Mouse (Mus musculus): ENCODE results near the gene Aprt. TPM values are rescaled to one million over a fixed set of nuclear protein-coding genes. Genes with fewer than 3 reads are reported as not detected.

Aprt gene
- total RNA-seq (2021) = 10 to 100 TPM; 72.4 to 87.2 TPM
- long read RNA-seq, experiment 1, transcript Aprt-201 (5 exons, 849 nt) = major isoform, 51 of 63 reads
- long read RNA-seq, experiment 1, partial matches to known transcripts = 3 of 63 reads
- long read RNA-seq, experiment 1, other reads (novel, unspliced or antisense) = 8 of 63 reads
- long read RNA-seq, experiment 2, transcript Aprt-201 (5 exons, 849 nt) = major isoform, 29 of 35 reads
- long read RNA-seq, experiment 2, partial matches to known transcripts = 1 of 35 reads
- long read RNA-seq, experiment 2, other reads (novel, unspliced or antisense) = 2 of 35 reads

DNA sequence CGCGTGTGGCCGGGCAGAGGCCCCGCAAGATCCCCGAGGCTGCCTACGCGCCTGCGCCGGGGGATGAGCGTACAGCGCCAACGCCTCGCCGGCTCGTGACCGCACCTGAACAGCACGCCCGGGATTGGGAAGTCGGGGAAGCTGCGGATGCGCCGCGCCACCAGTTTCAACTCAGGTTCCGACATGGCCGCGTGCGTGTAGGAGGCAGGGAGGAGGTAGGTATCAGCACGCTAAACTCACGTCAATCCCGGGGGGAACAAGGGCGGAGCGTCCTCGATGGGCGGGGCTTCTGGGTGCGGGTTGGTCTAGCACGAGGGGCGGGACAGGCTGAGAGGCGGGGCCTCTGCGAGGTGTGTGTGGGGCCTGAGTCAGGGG lies at the start of gene Aprt:
TSS of gene Aprt (minus strand) at position 262 of the 375 bp plus-strand sequence.
- peak; percentile 96 to 98 for DNase-seq

DNA sequence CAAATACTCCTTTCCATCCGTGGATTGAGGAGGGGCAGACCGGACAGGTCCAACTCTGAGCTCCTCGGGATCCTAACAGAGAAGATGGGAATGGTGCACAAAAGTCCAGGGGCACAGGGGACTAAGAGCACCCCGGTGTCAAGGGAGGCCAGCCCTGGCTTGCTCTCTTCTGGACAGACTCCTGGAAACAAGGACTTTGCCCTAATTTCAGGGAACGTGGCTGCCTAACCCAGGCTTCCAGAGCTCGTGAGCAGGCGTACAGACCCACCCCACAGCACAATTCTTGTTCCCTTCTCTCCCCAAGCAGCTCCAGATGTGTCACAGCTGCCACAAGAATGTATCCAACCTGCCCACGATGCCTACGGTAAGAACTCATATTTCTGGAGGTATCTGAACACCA lies 49.1 kb upstream of the Aprt start:
- no peak for DNase-seq

DNA sequence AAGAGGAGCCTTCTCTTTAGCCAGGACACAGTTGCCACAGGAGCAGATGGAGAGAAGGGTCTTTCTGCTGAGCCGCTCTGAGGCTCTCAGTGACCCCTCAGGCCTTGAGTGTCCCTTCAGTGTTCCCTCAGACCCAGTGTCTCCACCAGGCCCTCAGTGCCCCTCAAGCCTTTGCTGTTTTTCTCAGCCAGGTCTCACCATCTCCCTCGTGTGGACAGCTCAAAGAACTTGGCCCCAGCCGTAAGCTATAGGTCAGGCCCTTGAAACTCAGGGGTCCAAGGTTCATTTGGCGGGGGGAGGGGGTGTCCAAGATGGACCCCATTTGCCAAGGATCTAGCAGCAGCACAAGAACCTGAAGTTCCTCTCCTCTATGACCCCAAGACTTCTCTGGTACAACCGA lies 47.9 kb upstream of the Aprt start:
- DNase-seq = no peak

DNA sequence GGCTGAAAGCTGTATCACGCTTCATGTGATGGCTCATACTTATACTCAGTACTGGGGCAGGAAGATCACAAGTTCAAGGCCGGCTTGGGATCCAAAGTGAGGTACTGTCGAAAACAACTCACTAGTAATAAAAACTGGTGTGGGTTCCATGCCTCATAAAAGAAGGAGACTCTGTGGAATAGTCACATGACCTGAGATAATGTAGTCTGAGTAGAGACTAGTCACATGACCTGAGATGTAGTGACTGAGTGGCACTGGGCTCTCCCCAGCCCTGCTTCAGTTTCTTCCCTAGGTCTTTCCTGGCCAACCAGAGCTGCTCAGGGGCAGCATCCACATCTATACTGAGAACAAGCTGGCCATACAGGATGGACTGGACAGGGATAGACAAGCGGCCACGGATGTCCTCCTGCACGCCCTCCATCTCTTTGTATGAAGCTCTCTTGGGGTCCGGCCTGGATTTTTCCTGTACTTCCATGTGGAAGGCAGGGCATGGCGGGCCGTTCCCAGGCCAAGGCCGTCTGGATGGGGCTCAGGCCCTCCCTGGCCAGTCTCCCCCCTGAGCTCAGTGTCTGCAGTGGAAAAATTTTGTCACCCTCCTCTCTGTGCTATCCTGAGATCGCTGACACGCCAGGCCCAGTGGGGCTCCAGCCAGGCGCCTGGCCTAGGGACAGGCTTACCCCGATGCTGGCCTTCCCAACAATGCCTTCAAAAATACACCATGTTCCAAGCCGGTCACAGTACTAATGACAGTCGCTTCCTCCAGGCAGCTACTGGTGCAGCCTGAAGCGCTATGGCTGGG lies 47.3 kb upstream of the Aprt start:
- DNase-seq = no peak

DNA sequence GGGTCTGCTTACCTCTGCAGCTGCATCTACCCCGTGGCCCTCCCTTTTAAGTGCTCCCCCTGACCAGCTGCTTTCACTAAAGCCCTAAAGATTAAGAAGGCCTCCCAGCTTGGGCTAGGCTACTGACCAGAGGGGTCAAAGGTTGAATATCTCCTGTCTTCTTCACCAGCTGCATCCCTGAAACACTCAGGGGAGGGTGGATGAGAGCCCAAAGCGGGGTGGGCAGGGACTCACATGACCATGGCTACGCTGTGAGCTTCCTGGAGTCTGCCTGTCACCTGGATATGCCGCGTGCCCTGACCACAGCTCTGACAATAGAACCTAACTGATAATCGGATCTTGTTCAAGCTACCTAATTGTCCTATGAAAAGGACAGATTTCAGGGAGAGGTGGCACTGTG lies 46.0 kb upstream of the Aprt start, which contains the start of gene Pabpn1l:
TSS of gene Pabpn1l (minus strand) at position 13 of the 400 bp plus-strand sequence.
- no peak for DNase-seq

DNA sequence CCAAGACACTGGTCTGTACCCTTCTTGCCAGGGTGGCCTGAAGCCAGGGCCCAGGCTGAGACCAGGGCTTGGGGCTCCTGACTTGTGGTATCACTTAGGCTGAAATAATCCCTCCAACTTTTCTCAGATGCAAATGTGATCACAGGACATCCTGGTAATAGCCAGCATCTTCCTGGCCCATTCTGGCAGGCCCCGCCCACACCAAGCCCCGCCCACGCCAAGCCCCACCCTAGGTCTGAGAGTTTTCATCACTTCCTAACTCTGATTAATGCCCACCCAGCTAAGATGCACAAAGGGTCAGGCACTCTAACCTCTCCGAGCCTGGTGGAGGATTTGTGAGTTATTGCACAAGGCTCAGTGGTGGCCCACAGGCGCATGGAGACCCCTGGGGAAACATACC lies 43.7 kb upstream of the Aprt start:
- no peak for DNase-seq

DNA sequence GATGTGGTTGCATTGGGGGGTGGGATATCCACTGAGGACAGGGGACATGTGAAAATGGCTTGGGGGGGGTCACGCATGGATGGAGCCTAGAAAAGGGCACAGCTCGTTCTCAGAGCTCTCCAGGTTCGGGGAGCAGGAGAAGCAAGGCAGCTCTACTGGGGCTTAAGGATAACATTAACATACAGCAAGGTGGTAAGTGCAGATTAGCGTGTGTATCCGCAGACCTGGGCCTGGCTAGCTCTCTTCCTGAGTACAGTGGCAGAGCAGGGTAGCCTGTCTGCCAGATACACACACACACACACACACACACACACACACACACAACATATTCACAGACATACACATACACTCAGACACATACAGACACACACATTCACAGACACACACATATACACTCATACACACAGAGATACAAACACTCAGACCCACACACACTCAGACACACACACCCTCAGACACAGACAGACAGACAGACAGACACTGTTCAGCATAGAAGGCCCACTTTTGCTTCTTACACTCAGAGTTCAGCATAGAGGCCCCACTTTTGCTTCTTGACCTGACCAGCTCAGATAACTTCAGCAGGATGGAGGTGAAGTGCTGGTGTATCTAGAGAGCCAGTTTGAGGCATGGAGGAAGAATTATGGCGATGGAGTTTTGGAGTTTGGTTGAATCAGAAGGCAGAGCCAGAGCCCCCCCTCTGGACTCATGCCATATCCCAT lies 42.1 kb upstream of the Aprt start:
- DNase-seq = no peak

DNA sequence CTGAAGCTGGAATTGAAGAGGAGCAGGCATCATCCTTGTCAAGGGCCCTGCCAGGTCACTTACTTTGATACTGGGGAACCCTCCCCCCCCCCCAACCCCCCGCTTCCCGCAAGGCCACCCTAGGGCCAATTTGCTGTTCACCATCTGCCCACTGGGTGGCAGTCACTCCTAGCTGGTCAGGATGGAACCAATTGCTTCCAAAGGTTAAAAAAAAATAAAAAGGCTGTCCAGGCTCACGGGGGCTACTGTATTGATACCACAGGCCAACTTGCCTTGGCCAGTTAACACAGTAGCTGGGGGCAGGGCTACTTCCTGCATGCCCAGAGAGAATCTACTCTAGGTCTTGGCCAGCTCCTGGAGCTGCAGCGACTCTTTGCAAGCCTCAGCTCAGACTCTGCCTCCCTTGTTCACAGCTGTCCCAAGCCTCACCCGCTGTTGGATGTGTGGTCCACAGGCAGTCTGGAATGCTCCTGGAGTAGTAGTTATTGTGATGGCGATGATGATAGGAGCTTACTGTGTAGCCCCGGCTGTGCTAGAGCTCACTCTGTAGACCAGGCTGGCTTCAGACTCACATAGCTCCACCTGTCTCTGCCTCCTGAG lies 41.3 kb upstream of the Aprt start:
- peak; percentile 85 to 88 for DNase-seq

DNA sequence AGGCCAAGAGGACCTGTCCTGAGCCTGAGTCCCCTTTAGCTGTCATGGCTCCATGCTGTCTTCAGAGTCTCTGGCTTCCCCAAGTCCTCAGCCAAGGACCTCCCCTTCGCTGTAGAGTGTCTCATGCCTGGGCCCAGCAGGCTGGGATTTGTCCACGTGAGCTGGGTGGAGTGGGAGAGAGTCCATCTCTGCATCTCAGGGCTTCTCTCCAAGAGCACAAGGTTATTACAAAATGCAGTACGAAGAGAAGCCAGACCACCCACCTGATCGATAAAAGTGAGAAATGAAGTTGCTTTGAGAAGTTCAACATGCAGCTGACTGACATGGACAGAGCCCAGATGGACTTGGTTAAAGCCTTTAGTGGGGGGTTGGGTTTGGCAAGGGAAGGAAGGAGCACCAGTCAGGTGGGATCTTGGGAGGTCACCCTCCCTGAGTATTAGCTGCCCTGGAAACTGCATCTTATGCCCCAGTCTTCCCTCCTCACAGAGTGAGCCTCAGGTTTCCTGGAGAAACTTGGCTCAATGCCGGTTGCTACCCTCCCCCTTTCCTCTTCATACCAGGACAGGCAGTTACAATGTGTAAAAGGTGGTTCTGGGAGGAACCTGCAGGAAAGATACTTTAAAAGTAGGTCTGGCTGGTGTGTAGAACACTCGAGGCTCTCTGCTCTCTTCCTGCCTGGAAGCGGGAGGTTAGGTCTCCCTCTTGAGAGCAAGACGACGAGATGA lies 39.6 kb upstream of the Aprt start:
- no peak for DNase-seq

DNA sequence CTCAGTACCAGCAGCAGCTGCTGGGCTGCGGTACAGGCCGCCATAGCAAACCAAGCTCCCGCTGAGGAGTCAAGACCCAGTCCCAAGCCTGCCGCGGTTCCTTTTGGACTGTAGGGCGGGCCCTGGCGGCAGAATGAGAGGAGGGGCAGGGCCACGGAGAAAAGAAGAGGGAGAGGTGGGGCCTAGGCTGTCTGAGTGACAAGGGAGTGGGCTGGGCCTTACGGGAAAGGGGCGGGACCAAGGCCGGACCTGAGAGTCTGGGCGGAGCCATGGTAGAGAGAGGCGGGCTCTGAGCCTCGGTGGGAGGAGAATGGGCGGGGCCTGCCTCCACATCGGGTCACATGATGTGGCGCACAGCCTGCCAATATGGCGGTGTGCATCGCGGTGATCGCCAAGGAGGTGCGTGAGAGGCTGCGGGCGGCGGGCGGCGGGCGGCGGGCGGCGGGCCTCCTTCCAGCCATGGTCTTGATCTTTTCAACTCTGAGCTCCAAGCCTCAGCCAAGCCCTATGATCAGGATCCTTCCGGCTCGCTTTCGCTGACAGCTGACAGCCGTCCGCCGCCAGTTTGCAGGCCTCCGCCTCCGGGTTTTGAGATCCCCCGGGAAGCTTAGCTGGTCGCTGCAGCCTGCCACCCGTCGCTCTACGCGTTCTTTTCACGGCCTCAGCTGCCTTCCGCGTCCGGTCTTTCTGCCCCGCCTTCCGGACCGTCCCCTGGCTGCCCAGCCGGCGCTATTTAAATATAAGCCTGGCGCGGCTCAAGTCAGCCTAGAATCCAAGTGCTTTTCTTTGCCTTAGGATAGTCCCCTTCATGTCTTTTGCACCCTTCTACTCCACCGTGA lies 34.8 kb upstream of the Aprt start, which contains the start of the genes Galns and Trappc2l:
TSS of gene Galns (minus strand) at position 169 of the 839 bp plus-strand sequence.
TSS of gene Trappc2l (plus strand) at position 346 of the 839 bp plus-strand sequence.
- peak; percentile 96 for DNase-seq

DNA sequence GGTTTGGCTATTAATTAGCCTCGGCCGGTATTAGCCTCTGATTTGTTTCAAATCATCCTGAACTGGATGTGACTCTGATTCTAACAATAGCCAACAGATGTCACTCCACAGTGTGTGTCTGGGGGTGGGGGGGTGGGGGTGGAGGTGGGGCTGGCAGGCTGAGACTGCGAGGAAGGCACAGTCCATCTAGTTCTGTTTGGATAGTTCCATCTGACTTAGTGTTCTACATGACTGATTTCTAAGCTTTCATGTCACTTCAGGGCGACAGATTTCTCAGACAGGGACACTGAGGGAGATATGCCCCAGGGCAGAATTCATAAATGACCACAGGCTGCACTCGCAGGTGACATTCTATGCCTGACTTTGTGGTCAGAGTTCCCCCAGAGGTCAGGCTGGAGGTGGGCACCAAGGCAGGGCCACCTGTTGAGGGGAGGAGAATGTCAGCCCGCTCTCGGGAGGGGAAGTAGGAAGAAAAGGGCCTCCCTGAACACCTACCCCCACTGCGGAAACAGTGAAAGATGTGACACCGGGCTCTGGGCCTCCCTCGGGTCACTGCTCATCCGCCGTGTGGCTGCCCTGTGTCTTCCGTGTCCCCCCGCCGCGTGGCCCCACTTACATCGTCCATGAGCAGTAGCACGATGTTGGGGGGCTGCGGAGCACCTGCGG lies 34.0 kb upstream of the Aprt start:
- DNase-seq = no peak

DNA sequence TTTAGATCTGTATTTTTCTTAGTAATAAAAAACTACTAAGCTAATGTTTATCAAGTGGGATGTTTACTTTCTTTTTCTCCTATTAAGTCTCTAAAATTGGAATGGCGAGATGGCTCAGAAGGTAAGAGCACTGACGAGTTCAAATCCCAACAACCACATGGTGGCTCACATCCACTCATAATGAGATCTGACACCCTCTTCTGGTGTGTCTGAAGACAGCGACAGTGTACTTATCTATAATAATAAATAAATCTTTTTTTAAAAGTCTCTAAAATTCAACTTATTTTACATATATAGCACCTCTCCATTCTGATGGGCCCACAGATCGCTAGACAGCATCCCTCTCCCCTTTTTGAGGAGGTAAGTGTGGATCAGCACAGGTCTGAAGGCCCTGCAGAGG lies 33.5 kb upstream of the Aprt start:
- no peak for DNase-seq

DNA sequence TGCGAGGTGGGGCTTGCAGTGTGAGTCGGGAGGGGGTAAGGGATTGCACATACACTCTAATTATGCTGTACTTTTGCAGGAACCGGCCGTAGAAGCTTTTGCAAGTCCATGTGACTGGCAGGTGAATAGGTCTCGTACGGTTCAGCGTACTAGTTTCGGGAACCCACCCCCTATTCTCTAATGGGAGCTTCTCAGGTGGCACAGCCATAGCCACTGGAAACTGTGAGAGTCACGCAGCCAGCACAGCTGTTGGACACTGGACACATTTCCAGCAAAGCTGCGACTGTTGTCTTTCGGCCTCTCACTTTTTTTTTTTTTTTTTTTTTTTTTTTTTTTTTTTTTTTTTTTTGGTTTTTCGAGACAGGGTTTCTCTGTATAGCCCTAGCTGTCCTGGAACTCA lies 30.1 kb upstream of the Aprt start:
- DNase-seq = no peak

DNA sequence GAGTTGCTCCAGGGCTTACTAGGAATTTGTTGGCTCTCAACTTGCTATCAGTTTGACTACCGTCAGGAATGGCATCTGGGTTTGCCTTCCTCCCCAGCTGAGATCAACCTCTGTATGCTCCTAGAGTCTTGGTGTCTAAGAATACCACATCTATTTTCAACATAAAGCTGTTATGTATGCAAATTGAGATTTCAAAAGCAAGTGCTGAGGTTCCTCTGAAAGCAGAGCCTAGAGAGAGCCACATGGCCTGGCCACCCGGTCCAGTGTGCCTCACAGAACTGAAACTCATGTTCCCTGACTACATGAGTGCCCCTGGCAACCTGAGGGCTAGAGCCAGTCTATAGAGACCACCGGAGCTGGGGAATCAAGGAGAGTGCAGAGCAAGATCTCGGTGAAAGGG lies 28.7 kb upstream of the Aprt start:
- no peak for DNase-seq

DNA sequence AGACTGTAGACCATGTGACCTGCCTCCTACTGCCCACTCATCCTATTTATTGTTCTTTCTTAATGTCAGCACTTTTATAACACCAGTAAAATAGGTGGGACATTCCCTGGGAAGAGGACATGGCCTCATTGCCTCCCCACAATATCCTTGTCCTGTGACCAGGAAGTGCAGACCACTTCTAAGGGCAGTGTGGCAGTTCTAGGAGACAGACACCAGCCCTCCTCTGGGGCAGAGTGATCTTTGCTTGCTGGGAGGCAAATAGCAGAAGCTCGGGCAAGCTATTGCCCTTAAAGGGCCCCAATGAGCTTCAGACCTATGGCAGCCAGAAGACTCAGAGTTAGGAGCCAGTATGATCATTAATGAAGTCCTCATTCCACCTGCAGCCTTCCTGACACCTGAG lies 27.9 kb upstream of the Aprt start:
- DNase-seq = no peak

DNA sequence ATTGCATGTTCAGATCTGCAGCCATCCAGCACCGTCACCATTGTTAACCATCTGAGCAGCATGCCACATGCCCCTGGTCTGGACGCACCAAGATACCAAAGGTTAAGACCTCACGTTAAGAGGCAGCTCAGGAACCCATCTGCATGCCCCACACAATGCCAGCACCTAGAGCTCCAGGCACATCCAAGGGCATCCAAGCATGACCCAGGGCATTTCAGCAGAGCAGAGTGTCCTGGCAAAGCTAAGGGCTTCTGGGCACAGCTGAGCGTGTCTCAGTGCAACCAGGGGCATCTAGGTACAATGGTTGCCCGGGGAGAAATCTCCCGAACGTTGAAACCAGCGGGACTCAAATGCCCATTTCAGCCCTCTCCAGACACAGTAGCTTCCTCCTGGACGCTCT lies 24.0 kb upstream of the Aprt start:
- DNase-seq = no peak

DNA sequence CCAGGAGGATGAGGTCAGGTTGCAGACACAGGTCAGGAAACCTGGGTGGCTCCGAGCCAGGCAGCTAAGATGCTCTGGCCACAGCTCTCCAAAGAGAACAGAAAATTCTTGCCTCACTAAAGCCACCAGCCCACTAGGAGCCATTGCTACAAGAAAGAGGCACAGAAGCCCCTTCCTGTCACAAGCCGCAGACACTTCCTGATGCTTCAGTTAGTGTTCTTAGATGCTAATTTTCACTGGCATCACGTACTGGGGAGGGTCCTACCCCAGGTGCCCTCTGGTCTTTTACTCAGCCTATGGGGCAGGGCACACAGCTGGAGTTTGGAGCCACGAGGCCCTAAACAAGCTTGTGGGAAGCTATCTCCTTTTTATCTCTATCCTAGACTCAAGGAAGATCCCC lies 19.3 kb upstream of the Aprt start:
- no peak for DNase-seq

DNA sequence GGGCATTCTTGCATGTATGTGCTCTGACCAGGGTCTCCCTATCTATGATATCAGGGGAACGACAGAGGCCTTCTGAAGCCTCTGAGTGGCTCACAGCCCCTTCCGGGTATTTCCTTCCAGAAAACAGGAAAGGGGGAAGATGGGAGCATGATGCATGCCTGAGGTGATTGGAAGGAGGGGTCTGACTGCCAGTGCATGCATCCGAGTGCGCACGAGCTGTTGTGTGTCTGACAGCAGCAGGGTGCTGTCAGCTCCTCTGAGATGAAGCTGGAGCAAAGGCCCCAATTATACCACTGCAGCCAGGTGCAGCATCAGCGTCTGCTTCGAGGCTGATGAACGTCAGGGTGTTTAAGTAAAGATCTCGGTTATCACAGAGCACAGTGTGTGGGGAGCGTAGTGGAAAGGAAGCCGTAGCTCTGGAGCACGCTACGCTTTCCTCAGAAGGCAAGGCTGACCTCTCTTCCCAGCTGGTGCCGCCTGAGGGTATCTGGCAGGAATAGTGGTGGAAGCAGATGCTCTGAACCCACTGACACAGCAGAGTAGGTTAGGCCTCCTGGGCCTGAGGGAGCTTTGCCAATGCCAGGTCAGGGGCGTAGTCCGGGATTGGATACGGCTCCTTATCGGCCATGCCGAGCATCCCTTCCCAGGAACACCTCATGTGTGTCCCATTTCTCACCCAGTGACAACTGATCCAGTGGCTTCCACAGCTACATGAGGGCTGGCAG lies 17.2 kb upstream of the Aprt start:
- no peak for DNase-seq

DNA sequence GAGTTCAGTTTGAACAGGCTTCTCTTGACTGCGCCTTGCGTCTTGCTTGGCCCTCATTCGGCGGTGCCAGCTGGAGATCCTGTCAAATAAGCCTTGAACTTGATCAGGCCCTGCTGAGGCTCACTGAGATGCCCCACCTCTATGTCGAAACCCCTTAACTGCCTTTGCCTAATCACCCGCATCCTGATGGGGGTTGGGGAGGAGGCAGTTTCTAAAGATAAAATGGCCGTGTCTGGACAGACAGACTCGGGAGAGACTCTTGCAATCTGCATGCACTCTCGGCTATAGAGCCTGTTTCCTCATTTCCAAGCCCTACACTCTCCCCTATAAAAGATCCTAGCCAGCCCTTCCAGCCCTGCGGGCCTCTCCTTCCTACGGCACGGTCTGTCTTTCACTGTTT lies 16.5 kb upstream of the Aprt start:
- DNase-seq = no peak

DNA sequence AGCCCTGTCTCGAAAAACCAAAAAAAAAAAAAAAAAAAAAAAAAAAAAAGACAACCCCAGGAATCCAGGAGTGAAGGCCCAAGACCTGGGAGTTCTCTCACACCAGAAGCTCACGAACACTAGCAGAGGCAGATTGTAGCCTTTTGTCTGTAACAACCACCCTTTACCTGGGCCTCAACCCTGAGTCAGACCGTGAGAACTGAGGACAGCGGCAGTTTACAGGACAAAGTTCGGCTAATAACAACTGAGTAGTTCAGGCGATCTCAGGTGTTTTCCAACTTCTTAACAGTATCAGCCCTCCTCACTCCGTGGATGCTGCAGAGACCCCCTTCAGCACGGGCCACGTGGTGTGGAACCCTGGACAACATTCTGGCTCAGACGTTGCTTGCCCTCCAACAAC lies 10.0 kb upstream of the Aprt start:
- no peak for DNase-seq
